Mouse (Mus musculus): ENCODE measurements around the gene Pde3a.

The Pde3a gene

DNA sequence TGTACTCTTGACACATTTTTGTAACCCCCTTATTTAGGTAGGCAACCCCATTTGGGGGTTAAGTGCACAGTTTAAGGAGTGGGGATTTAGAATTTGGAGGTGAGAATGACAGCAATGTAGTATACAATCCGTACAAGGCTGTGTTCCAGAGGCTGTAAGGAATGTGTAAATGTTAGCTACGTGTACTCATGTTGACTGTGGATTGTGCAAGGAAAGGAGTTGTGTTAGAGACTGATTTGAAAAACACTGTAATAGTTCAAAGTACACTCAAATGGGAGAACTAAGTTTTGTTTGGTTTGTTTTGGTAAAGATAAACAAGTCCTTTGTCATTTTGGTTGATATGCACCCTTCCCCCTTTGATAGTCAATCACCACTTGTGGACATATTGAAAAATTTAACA is 273.5 kb downstream of the Pde3a start:
- no peak for DNase-seq

DNA sequence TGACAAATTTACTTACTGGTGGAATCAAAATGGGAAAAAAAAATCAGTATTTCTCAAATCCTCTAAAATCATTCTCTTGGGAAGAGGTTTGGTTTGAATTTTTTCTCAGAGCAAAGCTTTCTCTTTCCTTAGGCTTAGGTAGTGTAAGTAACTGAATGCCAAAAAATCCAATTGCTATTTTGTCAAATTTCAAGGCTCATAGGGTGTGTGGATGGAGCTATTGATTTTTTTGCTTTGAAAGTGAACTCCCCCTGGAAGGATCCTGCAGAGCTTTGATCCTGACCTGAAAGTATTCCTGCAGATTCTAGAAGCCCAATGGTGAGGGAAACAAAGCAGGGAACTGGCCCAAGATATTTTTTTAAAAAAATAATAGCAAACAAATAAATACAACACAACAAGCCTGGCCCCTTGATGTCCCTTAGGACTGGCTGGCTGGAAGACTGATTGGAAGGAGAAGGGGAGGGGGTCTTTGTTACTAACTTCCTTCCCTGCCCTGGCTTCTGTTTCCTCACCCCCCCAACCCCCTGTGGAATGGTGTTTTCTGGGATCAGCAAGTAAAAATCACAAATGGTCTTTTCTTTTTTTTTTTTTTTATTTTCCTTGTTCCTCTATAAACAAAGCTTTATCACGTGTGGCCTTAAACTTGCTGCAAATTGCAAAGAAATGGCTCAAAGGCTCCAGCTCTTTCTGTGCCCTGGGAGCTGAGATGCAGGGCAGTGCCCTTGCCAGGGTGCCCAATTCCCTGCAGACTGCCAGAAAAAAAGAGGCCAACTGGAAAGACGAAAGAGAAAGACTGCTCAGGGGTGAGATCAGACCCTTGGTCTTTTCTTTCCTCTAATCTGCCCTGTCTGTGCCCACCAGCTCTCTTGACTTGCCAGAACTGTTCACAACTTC is 274.9 kb downstream of the Pde3a start, which contains the start of gene Slco1c1:
Gene Slco1c1 (plus strand): TSS at position 622 of the 894 bp plus-strand sequence.
- DNase-seq, result no peak

DNA sequence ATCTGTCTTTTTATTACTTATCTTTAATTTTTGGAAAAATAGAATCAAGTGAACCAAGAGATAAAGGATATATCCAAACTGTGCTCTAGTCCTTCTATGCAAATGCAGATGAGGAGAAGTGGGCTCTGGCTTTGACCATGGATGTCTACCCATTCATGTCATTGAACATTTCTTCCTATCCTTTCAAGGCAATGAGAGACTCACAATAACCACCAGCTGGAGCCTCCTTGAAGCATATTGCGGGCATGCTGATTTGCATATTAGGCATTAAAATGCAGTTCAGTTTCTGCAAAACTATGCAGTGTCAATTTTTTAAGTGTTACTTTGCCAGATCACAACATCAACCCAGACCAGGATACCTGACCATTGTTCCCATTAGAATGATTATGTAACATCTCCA is 276.7 kb downstream of the Pde3a start:
- DNase-seq, result no peak

DNA sequence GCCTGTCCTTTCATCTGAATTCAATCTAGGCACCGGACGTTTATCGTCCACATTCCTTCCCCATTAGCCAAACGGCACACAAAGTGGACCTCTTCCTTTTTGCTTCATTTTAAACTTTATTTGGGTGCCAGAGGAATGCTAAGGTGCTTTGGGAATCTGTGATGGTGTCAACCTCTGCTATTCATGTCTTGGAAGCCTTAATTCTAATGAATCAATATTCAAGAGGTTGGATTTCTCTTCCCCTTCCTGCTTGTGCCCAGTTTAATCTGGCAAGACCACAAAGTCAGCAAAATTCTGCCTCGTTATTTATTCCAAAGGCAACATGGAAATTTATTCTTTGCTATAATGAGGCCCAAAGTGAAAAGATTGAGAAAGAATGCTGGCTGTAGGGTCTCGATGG is 281.8 kb downstream of the Pde3a start:
- no peak for DNase-seq

DNA sequence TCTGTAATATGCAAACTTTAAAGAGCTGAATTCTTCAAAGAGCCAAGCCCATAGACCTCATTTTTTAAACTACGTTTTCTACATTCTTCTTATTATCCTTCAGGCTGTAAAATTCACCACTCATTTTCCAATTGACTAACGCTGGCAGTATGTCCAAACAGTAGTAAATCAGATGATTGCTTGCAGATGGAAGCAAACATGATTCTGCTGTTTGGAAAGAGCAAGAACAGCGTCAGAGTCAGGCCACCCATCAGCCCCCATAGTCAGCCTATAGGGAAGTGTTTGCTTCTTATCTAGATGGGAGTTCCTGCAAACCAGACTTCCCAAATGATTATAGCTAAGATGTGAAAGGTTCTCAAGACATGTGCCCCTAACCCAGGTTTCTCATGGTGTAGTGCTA is 288.2 kb downstream of the Pde3a start:
- DNase-seq, result no peak

DNA sequence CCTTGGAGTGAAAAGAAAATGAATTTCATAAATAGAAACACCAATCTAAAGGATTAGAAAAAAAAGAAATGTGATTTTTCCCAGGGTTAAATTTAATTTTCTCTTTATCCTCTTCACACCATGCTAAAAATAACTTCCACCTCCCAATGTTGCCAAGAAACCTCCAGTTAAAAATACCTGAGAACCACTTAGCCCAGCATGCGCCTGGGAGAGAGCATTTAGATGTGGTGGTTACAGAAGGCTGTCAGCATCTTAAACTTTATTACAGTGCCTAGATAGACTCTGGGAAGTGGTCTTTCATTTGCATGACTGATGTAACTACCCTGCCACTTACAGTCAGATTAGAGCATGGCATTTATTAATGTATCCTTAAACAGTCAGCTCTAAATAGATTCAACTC is 292.1 kb downstream of the Pde3a start:
- DNase-seq, result no peak

DNA sequence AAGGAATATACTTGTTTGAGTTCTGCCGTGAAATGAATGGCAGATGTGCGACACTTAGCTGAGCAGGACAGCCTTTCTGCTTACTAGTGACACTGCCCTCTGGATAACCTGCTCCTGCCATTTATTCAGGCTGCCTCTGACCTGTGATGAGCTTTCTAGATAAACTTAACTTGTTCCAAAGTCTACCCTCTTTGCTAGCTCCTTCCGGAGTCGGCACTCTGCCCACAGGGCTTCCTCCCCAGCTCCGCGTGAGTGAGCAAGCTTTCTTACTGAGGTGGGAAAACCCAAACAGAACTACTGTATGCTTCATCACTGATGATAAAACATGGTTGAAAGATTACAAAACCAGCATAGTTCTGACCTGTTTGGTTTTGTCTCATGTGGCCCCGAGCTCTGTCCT is 294.3 kb downstream of the Pde3a start:
- no peak for DNase-seq

Measured in cerebellum, adult 9-10 months (tissue).